Mouse (Mus musculus) MEL (cell line): ENCODE results near the gene Gm20388. TPM values are rescaled to one million over a fixed set of nuclear protein-coding genes. Genes with fewer than 3 reads are reported as not detected.

Experiments used
- DNase-seq: peaks from one replicate; pipeline ENCODE4 v3.0.0; 2011; ENCODE audit warnings: low read depth, low spot score
- H3K27ac ChIP-seq: 2 replicates; pipeline ENCODE4 v1.5.1; 2012; ENCODE audit warnings: low read depth, mild to moderate bottlenecking, control low read depth, low read length, moderate library complexity; ENCODE audit not compliant: control insufficient read depth
- H3K27me3 ChIP-seq, 2 experiments: fragments of 150-350 bp in 1 of 2; sonication (generic) in 1 of 2; 2 replicates each; pipeline ENCODE4 v1.6.1; 2012; ENCODE audit warnings: low read length in 2 of 2, mild to moderate bottlenecking in 2 of 2, improper control_type of control experiment in 1 of 2, moderate library complexity in 1 of 2; ENCODE audit not compliant: insufficient read depth in 2 of 2, control insufficient read depth in 1 of 2
- H3K36me3 ChIP-seq, 2 experiments: 2 replicates each; pipeline ENCODE4 v1.6.1; 2012 to 2014; ENCODE audit warnings: low read length in 2 of 2, improper control_type of control experiment in 1 of 2, inconsistent platforms in 1 of 2, mild to moderate bottlenecking in 1 of 2; ENCODE audit not compliant: insufficient read depth in 2 of 2, control insufficient read depth in 1 of 2
- H3K4me1 ChIP-seq, 2 experiments: fragments of 150-350 bp in 1 of 2; sonication (generic) in 1 of 2; 2 replicates each; pipeline ENCODE4 v1.6.1; 2012; ENCODE audit warnings: low read length in 2 of 2, improper control_type of control experiment in 1 of 2, mild to moderate bottlenecking in 1 of 2; ENCODE audit not compliant: insufficient read depth in 2 of 2, control insufficient read depth in 1 of 2
- H3K4me3 ChIP-seq, 2 experiments: fragments of 150-350 bp in 1 of 2; sonication (generic) in 1 of 2; 2 replicates each; pipeline ENCODE4 v1.5.1; 2012; ENCODE audit warnings: low read depth in 2 of 2, low read length in 2 of 2, mild to moderate bottlenecking in 2 of 2, moderate library complexity in 2 of 2, control low read depth in 1 of 2, improper control_type of control experiment in 1 of 2; ENCODE audit not compliant: control insufficient read depth in 1 of 2, insufficient read depth in 1 of 2
- H3K79me2 ChIP-seq: 2 replicates; pipeline ENCODE4 v1.6.1; 2012; ENCODE audit warnings: mild to moderate bottlenecking, low read length, moderate library complexity; ENCODE audit not compliant: control insufficient read depth, poor library complexity, insufficient read depth
- H3K9ac ChIP-seq: 2 replicates; pipeline ENCODE4 v1.6.1; 2012; ENCODE audit warnings: low read depth, mild to moderate bottlenecking, control low read depth, low read length, moderate library complexity; ENCODE audit not compliant: control insufficient read depth, poor library complexity, severe bottlenecking
- H3K9me3 ChIP-seq: fragments of 150-350 bp; sonication (generic); replicated peaks from 2 replicates; pipeline ENCODE4 v1.6.1; 2012; ENCODE audit warnings: mild to moderate bottlenecking, low read length, improper control_type of control experiment, moderate library complexity; ENCODE audit not compliant: insufficient read depth
- BHLHE40 ChIP-seq: IDR thresholded peaks from 2 replicates; pipeline ENCODE4 v1.6.1; 2012; ENCODE audit warnings: low read depth, mild to moderate bottlenecking, inconsistent platforms, low read length, improper control_type of control experiment, borderline replicate concordance
- CHD2 ChIP-seq: IDR thresholded peaks from 2 replicates; pipeline ENCODE4 v1.6.1; 2011; ENCODE audit warnings: low read length, improper control_type of control experiment
- CTCF ChIP-seq, 3 experiments: IDR thresholded peaks in 2 of 3; conservative IDR thresholded peaks in 1 of 3; 2 replicates each; pipeline ENCODE4 v1.5.1; 2011 to 2012; ENCODE audit warnings: low read length in 3 of 3, low read depth in 2 of 3, mild to moderate bottlenecking in 2 of 3, improper control_type of control experiment in 1 of 3, inconsistent platforms in 1 of 3, mixed read lengths in 1 of 3, moderate library complexity in 1 of 3; ENCODE audit not compliant: control insufficient read depth in 1 of 3, insufficient read depth in 1 of 3, poor library complexity in 1 of 3, severe bottlenecking in 1 of 3
- E2F4 ChIP-seq: IDR thresholded peaks from 2 replicates; pipeline ENCODE4 v1.6.1; 2011; ENCODE audit warnings: low read depth, low read length, improper control_type of control experiment, borderline replicate concordance
- ELF1 ChIP-seq: IDR thresholded peaks from 2 replicates; pipeline ENCODE4 v1.6.1; 2014; ENCODE audit warnings: low read depth, mild to moderate bottlenecking, inconsistent platforms, low read length, improper control_type of control experiment, moderate library complexity
- EP300 ChIP-seq, 2 experiments: IDR thresholded peaks; 2 replicates each; pipeline ENCODE4 v1.6.1; 2011; ENCODE audit warnings: improper control_type of control experiment in 2 of 2, low read length in 2 of 2, low read depth in 1 of 2, mild to moderate bottlenecking in 1 of 2
- ETS1 ChIP-seq: IDR thresholded peaks from 2 replicates; pipeline ENCODE4 v1.6.1; 2012; ENCODE audit warnings: low read depth, mild to moderate bottlenecking, inconsistent platforms, low read length, improper control_type of control experiment, moderate library complexity
- GABPA ChIP-seq: IDR thresholded peaks from 2 replicates; pipeline ENCODE4 v1.6.1; 2012; ENCODE audit warnings: low read depth, mild to moderate bottlenecking, inconsistent platforms, low read length, improper control_type of control experiment, moderate library complexity
- GATA1 ChIP-seq: IDR thresholded peaks from 2 replicates; pipeline ENCODE4 v1.6.1; 2011; ENCODE audit warnings: low read depth, low read length, improper control_type of control experiment
- KAT2A ChIP-seq: conservative IDR thresholded peaks from 2 replicates; pipeline ENCODE4 v1.6.1; 2012; ENCODE audit warnings: low read depth, low read length, improper control_type of control experiment, inconsistent platforms
- MAFK ChIP-seq: IDR thresholded peaks from 2 replicates; pipeline ENCODE4 v1.6.1; 2011; ENCODE audit warnings: low read depth, mild to moderate bottlenecking, low read length, improper control_type of control experiment, borderline replicate concordance
- MAZ ChIP-seq: IDR thresholded peaks from 2 replicates; pipeline ENCODE4 v1.6.1; 2012; ENCODE audit warnings: low read depth, mild to moderate bottlenecking, inconsistent platforms, low read length, improper control_type of control experiment
- MEF2A ChIP-seq: IDR thresholded peaks from 2 replicates; pipeline ENCODE4 v1.6.1; 2014; ENCODE audit warnings: low read depth, mild to moderate bottlenecking, inconsistent platforms, low read length, improper control_type of control experiment; ENCODE audit not compliant: poor library complexity, insufficient replicate concordance, severe bottlenecking; ENCODE audit errors: extremely low read depth
- MXI1 ChIP-seq: IDR thresholded peaks from 2 replicates; pipeline ENCODE4 v1.6.1; 2011; ENCODE audit warnings: mild to moderate bottlenecking, low read depth, low read length, improper control_type of control experiment
- MYB ChIP-seq: IDR thresholded peaks from 2 replicates; pipeline ENCODE4 v1.6.1; 2011; ENCODE audit warnings: mild to moderate bottlenecking, low read depth, low read length, improper control_type of control experiment
- MYC ChIP-seq: IDR thresholded peaks from 2 replicates; pipeline ENCODE4 v1.6.1; 2011; ENCODE audit warnings: low read depth, mild to moderate bottlenecking, low read length, improper control_type of control experiment, moderate library complexity
- NELFE ChIP-seq: IDR thresholded peaks from 2 replicates; pipeline ENCODE4 v1.6.1; 2011; ENCODE audit warnings: low read depth, low read length, improper control_type of control experiment
- NRF1 ChIP-seq: IDR thresholded peaks from 2 replicates; pipeline ENCODE4 v1.6.1; 2014; ENCODE audit warnings: low read depth, mild to moderate bottlenecking, inconsistent platforms, low read length, improper control_type of control experiment, moderate library complexity; ENCODE audit not compliant: poor library complexity, insufficient read depth, severe bottlenecking
- POLR2AphosphoS5 ChIP-seq: IDR thresholded peaks from 2 replicates; pipeline ENCODE4 v1.6.1; 2012; ENCODE audit warnings: low read depth, borderline replicate concordance, mild to moderate bottlenecking, inconsistent platforms, low read length, moderate library complexity, mixed read lengths
- RAD21 ChIP-seq: IDR thresholded peaks from 2 replicates; pipeline ENCODE4 v1.6.1; 2011; ENCODE audit warnings: mild to moderate bottlenecking, low read depth, low read length, improper control_type of control experiment
- RCOR1 ChIP-seq: IDR thresholded peaks from 2 replicates; pipeline ENCODE4 v1.6.1; 2012; ENCODE audit warnings: low read depth, mild to moderate bottlenecking, inconsistent platforms, low read length, improper control_type of control experiment
- SIN3A ChIP-seq: IDR thresholded peaks from 2 replicates; pipeline ENCODE4 v1.6.1; 2012; ENCODE audit warnings: low read length, improper control_type of control experiment, inconsistent platforms
- TAL1 ChIP-seq: IDR thresholded peaks from 2 replicates; pipeline ENCODE4 v1.6.1; 2012; ENCODE audit warnings: mild to moderate bottlenecking, inconsistent platforms, low read length, moderate library complexity, mixed read lengths
- TBP ChIP-seq: IDR thresholded peaks from 2 replicates; pipeline ENCODE4 v1.8.0; 2011; ENCODE audit warnings: low read depth, low read length, improper control_type of control experiment
- TCF12 ChIP-seq: IDR thresholded peaks from 2 replicates; pipeline ENCODE4 v1.6.1; 2014; ENCODE audit warnings: low read depth, mild to moderate bottlenecking, inconsistent platforms, low read length, improper control_type of control experiment, moderate library complexity
- UBTF ChIP-seq: IDR thresholded peaks from 2 replicates; pipeline ENCODE4 v1.6.1; 2012; ENCODE audit warnings: low read depth, mild to moderate bottlenecking, inconsistent platforms, low read length, improper control_type of control experiment, moderate library complexity, borderline replicate concordance; ENCODE audit not compliant: insufficient read depth
- USF1 ChIP-seq: IDR thresholded peaks from 2 replicates; pipeline ENCODE4 v1.6.1; 2014; ENCODE audit warnings: low read depth, mild to moderate bottlenecking, inconsistent platforms, low read length, improper control_type of control experiment, moderate library complexity
- USF2 ChIP-seq, 2 experiments: IDR thresholded peaks; 2 replicates each; pipeline ENCODE4 v1.6.1; 2011 to 2012; ENCODE audit warnings: improper control_type of control experiment in 2 of 2, low read length in 2 of 2, borderline replicate concordance in 1 of 2, inconsistent platforms in 1 of 2, low read depth in 1 of 2, mild to moderate bottlenecking in 1 of 2; ENCODE audit not compliant: insufficient read depth in 1 of 2
- ZC3H11A ChIP-seq: IDR thresholded peaks from 2 replicates; pipeline ENCODE4 v1.6.1; 2012; ENCODE audit warnings: low read depth, mild to moderate bottlenecking, inconsistent platforms, low read length, improper control_type of control experiment
- ZKSCAN1 ChIP-seq: IDR thresholded peaks from 2 replicates; pipeline ENCODE4 v1.6.1; 2012; ENCODE audit warnings: low read depth, mild to moderate bottlenecking, inconsistent platforms, low read length, improper control_type of control experiment, moderate library complexity
- ZMIZ1 ChIP-seq: IDR thresholded peaks from 2 replicates; pipeline ENCODE4 v1.6.1; 2012; ENCODE audit warnings: low read depth, mild to moderate bottlenecking, inconsistent platforms, low read length, improper control_type of control experiment, moderate library complexity
- ZNF384 ChIP-seq: IDR thresholded peaks from 2 replicates; pipeline ENCODE4 v1.6.1; 2012; ENCODE audit warnings: low read depth, mild to moderate bottlenecking, inconsistent platforms, low read length, improper control_type of control experiment
- polyA plus RNA-seq, 2 experiments: library from polyadenylated mRNA; stranded (reverse) in 1 of 2; unstranded in 1 of 2; fragments of >175 nt in 1 of 2; fragments of >200 nt in 1 of 2; gene quantifications; 2 replicates each; pipeline versions ENCODE4 v1.2.1 to v1.2.4; 2012; ENCODE audit warnings: low replicate concordance in 2 of 2, low read depth in 1 of 2; ENCODE audit not compliant: insufficient read length in 2 of 2, insufficient read depth in 1 of 2, missing spikeins in 1 of 2
- total RNA-seq: library from RNA; depleted of rRNA; stranded (reverse); fragments of 300-350 nt; gene quantifications from 2 replicates; pipeline ENCODE4 v1.2.3, GENCODE M21; 2012

Gm20388 gene
- total and polyA plus RNA-seq, 3 experiments: 11.1 to 17.8 TPM; not detected in 1

- TF ChIP-seq MAFK: 0 out of 2 replicates have a peak, but pooled peaks have one; percentile 3
- TF ChIP-seq POLR2AphosphoS5: no peak
- TF ChIP-seq ZC3H11A: no peak
Measured at GRCm38 (mm10) chr8:121907587-121908248, 1997.1 kb downstream of the Gm20388 start, which contains the start of gene Slc7a5 (continued).

GRCm38 (mm10) chr8:121908378-121909147 lies 1997.9 kb downstream of the Gm20388 start:
- Histone ChIP-seq H3K36me3 (peaks cover 6 to 15% of the 10 kb centered on the region in 2 experiments), H3K4me1 (peaks cover 8 to 23% of the 10 kb centered on the region in 2 experiments), H3K27me3 (no peaks in the 10 kb centered on the region), H3K79me2 (peaks cover 39% of the 10 kb centered on the region), H3K9me3 (no peaks in the 10 kb centered on the region), H3K9ac (peak overlapping the region; percentile 69), H3K27ac (peak overlapping the region; percentile 95), H3K4me3 (peak overlapping the region; percentile 60 to 62)
- peak; percentile 74 for DNase-seq
- TF ChIP-seq CHD2 (no peak), MAZ (no peak), USF1 (peak; percentile 27; the same call in 1 of the 2 replicates), ZKSCAN1 (no peak), MYC (no peak; the same call in 1 of the 2 replicates), SIN3A (no peak), BHLHE40 (peak; percentile 23; the same call in 1 of the 2 replicates), NRF1 (no peak), KAT2A (no peak), ETS1 (peak; percentile 69), TAL1 (no peak), MEF2A (no peak), USF2 (IDR thresholded peaks at IDR 0.05; ENCODE audit: borderline replicate concordance in 1 of 2, insufficient read depth in 1 of 2, low read depth in 1 of 2, low read length in 2 of 2) (no peak), UBTF (no peak), POLR2AphosphoS5 (no peak), ZC3H11A (no peak), RCOR1 (no peak), ZMIZ1 (no peak), TCF12 (no peak), NELFE (no peak), GATA1 (peak; percentile 26; the same call in 1 of the 2 replicates), E2F4 (no peak), ELF1 (no peak), MYB (no peak), EP300 (IDR thresholded peaks at IDR 0.05; ENCODE audit: low read depth in 1 of 2, low read length in 2 of 2) (no peak; a peak in 1 of 4 replicates), GABPA (no peak), TBP (no peak), MXI1 (no peak), RAD21 (no peak), ZNF384 (0 out of 2 replicates have a peak, but pooled peaks have one; percentile 2), CTCF (IDR thresholded peaks at IDR 0.05 in 2 of 3, conservative IDR thresholded peaks at IDR 0.05 in 1 of 3; ENCODE audit: control insufficient read depth in 1 of 3, insufficient read depth in 1 of 3, low read depth in 2 of 3, low read length in 3 of 3, poor library complexity in 1 of 3, severe bottlenecking in 1 of 3) (no peak)
